Mouse (Mus musculus) intestine, postnatal 0 days (tissue): ENCODE results near the gene Ush1g. TPM values are rescaled to one million over a fixed set of nuclear protein-coding genes. Genes with fewer than 3 reads are reported as not detected.

ENCODE experiments used
- ATAC-seq: fragments of 200-750 bp; cut with Nextera tagmentation; 2 replicates; pipeline ENCODE4 v1.8.0; 2017; ENCODE audit warnings: mild to moderate bottlenecking, moderate TSS enrichment, moderate library complexity
- H3K27ac ChIP-seq: fragments of 300-500 bp; sonication (generic); 2 replicates; pipeline ENCODE4 v1.5.1; 2014; ENCODE audit warnings: mild to moderate bottlenecking, low read depth, low read length, moderate library complexity
- H3K27me3 ChIP-seq: fragments of 300-500 bp; sonication (generic); replicated peaks from 2 replicates; pipeline ENCODE4 v1.6.1; 2014; ENCODE audit warnings: low read length, mixed read lengths; ENCODE audit not compliant: control insufficient read depth, insufficient read depth
- H3K36me3 ChIP-seq: fragments of 300-500 bp; sonication (generic); 2 replicates; pipeline ENCODE4 v1.6.1; 2014; ENCODE audit warnings: mild to moderate bottlenecking, moderate library complexity; ENCODE audit not compliant: control insufficient read depth, insufficient read depth
- H3K4me1 ChIP-seq: fragments of 300-500 bp; sonication (generic); replicated peaks from 2 replicates; pipeline ENCODE4 v1.6.1; 2014; ENCODE audit warnings: antibody characterized with exemption, low read length, mixed read lengths; ENCODE audit not compliant: control insufficient read depth, insufficient read depth
- H3K4me2 ChIP-seq: fragments of 300-500 bp; sonication (generic); replicated peaks from 2 replicates; pipeline ENCODE4 v1.6.1; 2014; ENCODE audit warnings: low read depth, mild to moderate bottlenecking, moderate library complexity
- H3K4me3 ChIP-seq: fragments of 300-500 bp; sonication (generic); 2 replicates; pipeline ENCODE4 v1.5.1; 2014; ENCODE audit warnings: low read depth, low read length
- H3K9ac ChIP-seq: fragments of 300-500 bp; sonication (generic); 2 replicates; pipeline ENCODE4 v1.6.1; 2014; ENCODE audit warnings: mild to moderate bottlenecking, low read depth, low read length
- H3K9me3 ChIP-seq: fragments of 300-500 bp; sonication (generic); 2 replicates; pipeline ENCODE4 v1.6.1; 2016; ENCODE audit warnings: mixed run types; ENCODE audit not compliant: control insufficient read depth
- CTCF ChIP-seq: sonication (generic); IDR thresholded peaks from 2 replicates; pipeline ENCODE4 v1.5.1; 2016; ENCODE audit warnings: low read depth, mild to moderate bottlenecking, control low read depth, antibody characterized with exemption, moderate library complexity
- WGBS: fragments of 180-500 bp; shearing (Covaris S2); extraction: QIAGEN DNeasy Blood & Tissue Kit; methylation state at CpG from one replicate; pipeline ENCODE4 v1.1.7; 2014; 5-methylcytosine and 5-hydroxymethylcytosine counted together
- polyA plus RNA-seq: library from polyadenylated mRNA; unstranded; fragments of >200 nt; fragmentation: Nextera tagmentation; extraction: Ambion mirVana; gene quantifications from 2 replicates; pipeline ENCODE4 v1.2.1, GENCODE M21; 2015

The Ush1g gene
- polyA plus RNA-seq, 1 experiment from 2014 or later, result 0.09 TPM

DNA sequence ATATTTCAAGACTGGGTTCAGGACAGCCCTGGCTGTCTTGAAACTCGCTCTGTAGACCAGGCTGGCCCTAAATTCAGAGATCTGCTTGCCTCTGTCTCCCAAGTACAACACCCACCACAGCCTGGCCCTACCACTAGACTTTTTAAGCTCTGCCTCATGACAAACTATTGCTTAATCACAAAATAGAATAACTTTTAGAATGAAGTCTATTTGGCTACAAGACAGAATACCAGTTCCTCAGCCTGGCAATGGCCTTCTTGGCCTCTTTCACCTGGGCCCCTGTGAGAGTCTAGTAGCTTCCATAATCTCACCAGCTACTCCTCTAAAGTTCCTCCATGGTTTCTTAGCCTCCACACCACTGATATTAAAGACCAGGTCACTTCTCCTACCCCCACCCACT is 31.5 kb downstream of the Ush1g start:
- WGBS, result 90% methylated on average over 1 of the region's 1 CpGs
- no peaks in the 10 kb centered on the region for H3K27me3 ChIP-seq
- no peak overlapping the region for H3K27ac ChIP-seq
- no peaks in the 10 kb centered on the region for H3K36me3 ChIP-seq
- no peak overlapping the region for H3K4me3 ChIP-seq
- TF ChIP-seq CTCF, result no peak
- H3K9ac ChIP-seq, result no peak overlapping the region
- ATAC-seq, result no peak
- no peaks in the 10 kb centered on the region for H3K9me3 ChIP-seq
- 0 out of 2 replicates have a peak, but pooled peaks cover 3% of the 10 kb centered on the region for H3K4me1 ChIP-seq
- no peak overlapping the region for H3K4me2 ChIP-seq

GRCm38 (mm10) chr11:115289885-115290284 is 32.0 kb downstream of the Ush1g start:
- TF ChIP-seq CTCF, result no peak
- Histone ChIP-seq H3K4me1 (0 out of 2 replicates have a peak, but pooled peaks cover 3% of the 10 kb centered on the region), H3K27me3 (no peaks in the 10 kb centered on the region), H3K4me2 (no peak overlapping the region), H3K36me3 (no peaks in the 10 kb centered on the region), H3K4me3 (no peak overlapping the region), H3K27ac (no peak overlapping the region), H3K9ac (no peak overlapping the region), H3K9me3 (no peaks in the 10 kb centered on the region)
- ATAC-seq, result no peak
- WGBS, result 68% methylated on average over 8 of the region's 8 CpGs

- no peak for TF ChIP-seq CTCF
- H3K9ac ChIP-seq, result no peak overlapping the region
- no peak overlapping the region for H3K4me3 ChIP-seq
- H3K4me1 ChIP-seq, result 0 out of 2 replicates have a peak, but pooled peaks cover 3% of the 10 kb centered on the region
- WGBS, result 79% methylated on average over 2 of the region's 2 CpGs
- H3K27me3 ChIP-seq, result no peaks in the 10 kb centered on the region
- H3K9me3 ChIP-seq, result no peaks in the 10 kb centered on the region
- H3K36me3 ChIP-seq, result no peaks in the 10 kb centered on the region; the same call in 1 of the 2 replicates
- no peak overlapping the region for H3K27ac ChIP-seq
- no peak for ATAC-seq
- no peak overlapping the region for H3K4me2 ChIP-seq
Measured at GRCm38 (mm10) chr11:115288305-115288704, 33.5 kb downstream of the Ush1g start.

DNA sequence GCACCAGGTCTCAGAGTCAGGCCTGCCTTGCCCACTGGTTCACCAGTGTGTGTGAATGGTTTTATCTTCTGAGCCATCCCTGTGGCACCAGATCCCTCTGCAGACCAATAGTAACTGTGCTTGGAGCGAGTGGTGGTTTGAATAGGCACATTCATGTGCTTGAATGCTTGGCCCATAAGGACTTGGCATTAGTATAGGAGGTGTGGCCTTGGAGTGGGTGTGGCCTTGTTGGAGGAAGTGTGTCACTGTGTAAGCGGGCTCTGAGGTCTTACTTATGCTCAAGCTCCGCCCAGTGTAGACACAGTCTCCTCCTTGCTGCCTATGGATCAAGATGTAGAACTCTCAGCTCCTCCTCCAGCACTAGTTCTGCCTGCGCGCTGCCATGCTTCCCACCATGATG is 34.5 kb downstream of the Ush1g start:
- Histone ChIP-seq H3K36me3 (no peaks in the 10 kb centered on the region; the same call in 1 of the 2 replicates), H3K4me1 (no peaks in the 10 kb centered on the region), H3K9ac (no peak overlapping the region), H3K27ac (no peak overlapping the region), H3K9me3 (no peaks in the 10 kb centered on the region), H3K27me3 (no peaks in the 10 kb centered on the region), H3K4me2 (no peak overlapping the region), H3K4me3 (no peak overlapping the region)
- no peak for ATAC-seq
- no peak for TF ChIP-seq CTCF
- WGBS, result 79% methylated on average over 5 of the region's 5 CpGs

DNA sequence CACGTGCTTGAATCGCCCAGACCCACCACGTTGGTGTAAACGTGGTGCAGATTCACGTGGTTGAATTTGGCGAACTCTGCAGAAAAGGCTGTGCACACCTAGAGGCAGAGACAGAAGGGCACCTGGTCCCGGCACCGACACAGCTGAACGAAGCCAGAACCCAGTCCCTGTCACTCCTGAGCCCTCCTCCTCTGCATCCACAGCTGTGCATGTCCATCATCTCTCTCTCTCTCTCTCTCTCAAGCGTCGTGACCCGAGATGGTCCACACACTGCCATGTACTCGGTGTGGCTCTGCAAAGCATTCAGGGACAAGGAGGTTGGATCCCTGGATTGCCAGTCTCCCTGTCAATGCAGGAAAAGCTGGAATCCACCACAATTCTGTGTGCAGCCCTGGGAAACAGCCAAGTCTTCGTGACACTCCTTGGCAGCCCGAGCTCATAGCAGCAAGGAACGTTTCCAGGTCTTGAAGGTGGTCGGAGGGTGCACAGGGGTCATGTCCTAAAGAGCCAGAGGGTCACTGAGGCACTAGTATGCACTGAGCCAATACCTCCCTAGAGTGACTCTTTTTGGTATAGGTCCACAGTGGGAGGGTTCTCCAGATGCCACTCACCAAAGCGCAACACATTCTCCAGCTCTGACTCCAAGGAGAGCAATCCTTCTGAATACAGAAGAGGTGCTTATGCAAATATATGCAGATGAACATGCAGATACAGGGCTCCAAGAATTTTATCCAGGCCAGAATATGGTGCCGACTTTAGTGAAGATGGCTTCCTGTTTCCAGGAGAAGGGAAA is 35.4 kb downstream of the Ush1g start:
- TF ChIP-seq CTCF, result no peak
- ATAC-seq, result no peak
- H3K9me3 ChIP-seq, result no peaks in the 10 kb centered on the region
- H3K9ac ChIP-seq, result no peak overlapping the region
- H3K27me3 ChIP-seq, result no peaks in the 10 kb centered on the region
- no peak overlapping the region for H3K27ac ChIP-seq
- no peak overlapping the region for H3K4me2 ChIP-seq
- H3K4me1 ChIP-seq, result no peaks in the 10 kb centered on the region
- no peaks in the 10 kb centered on the region; the same call in 1 of the 2 replicates for H3K36me3 ChIP-seq
- WGBS, result 76% methylated on average over 19 of the region's 19 CpGs
- no peak overlapping the region for H3K4me3 ChIP-seq

GRCm38 (mm10) chr11:115285282-115285681 is 36.6 kb downstream of the Ush1g start:
- H3K9ac ChIP-seq, result no peak overlapping the region
- H3K4me1 ChIP-seq, result no peaks in the 10 kb centered on the region
- no peak overlapping the region for H3K27ac ChIP-seq
- H3K9me3 ChIP-seq, result no peaks in the 10 kb centered on the region
- no peak for ATAC-seq
- no peak overlapping the region for H3K4me2 ChIP-seq
- no peak overlapping the region for H3K4me3 ChIP-seq
- WGBS, result 41% methylated on average over 4 of the region's 4 CpGs
- TF ChIP-seq CTCF, result no peak
- H3K36me3 ChIP-seq, result no peaks in the 10 kb centered on the region; the same call in 1 of the 2 replicates
- no peaks in the 10 kb centered on the region for H3K27me3 ChIP-seq
